Mouse (Mus musculus) heart, postnatal 0 days (tissue): ENCODE measurements around the gene Cdk14. TPM values are rescaled to one million over a fixed set of nuclear protein-coding genes. Genes with fewer than 3 reads are reported as not detected.

Experiments
- ATAC-seq: fragments of 200-750 bp; cut with Nextera tagmentation; 2 replicates; pipeline ENCODE4 v1.8.0; 2017; ENCODE audit warnings: low read depth, moderate number of reproducible peaks, moderate library complexity; ENCODE audit not compliant: insufficient read depth
- DNase-seq: peaks from one replicate; pipeline ENCODE4 v3.0.0-alpha.2; 2016; ENCODE audit warnings: low spot score
- H3K27ac ChIP-seq: fragments of 300-500 bp; sonication (generic); 2 replicates; pipeline ENCODE4 v1.5.1; 2014; ENCODE audit warnings: low read depth, mild to moderate bottlenecking
- H3K27me3 ChIP-seq: fragments of 300-500 bp; sonication (generic); 2 replicates; pipeline ENCODE4 v1.6.1; 2014; ENCODE audit warnings: low read length, mixed read lengths; ENCODE audit not compliant: control insufficient read depth, insufficient read depth
- H3K36me3 ChIP-seq: fragments of 300-500 bp; sonication (generic); replicated peaks from 2 replicates; pipeline ENCODE4 v1.6.1; 2014; ENCODE audit warnings: low read length, mixed read lengths; ENCODE audit not compliant: control insufficient read depth, insufficient read depth
- H3K4me1 ChIP-seq: fragments of 300-500 bp; sonication (generic); 2 replicates; pipeline ENCODE4 v1.6.1; 2014; ENCODE audit warnings: antibody characterized with exemption; ENCODE audit not compliant: control insufficient read depth, insufficient read depth
- H3K4me2 ChIP-seq: fragments of 300-500 bp; sonication (generic); 2 replicates; pipeline ENCODE4 v1.6.1; 2014; ENCODE audit warnings: low read depth, mild to moderate bottlenecking, low read length, moderate library complexity
- H3K4me3 ChIP-seq: fragments of 300-500 bp; sonication (generic); 2 replicates; pipeline ENCODE4 v1.5.1; 2014; ENCODE audit warnings: low read depth, low read length
- H3K9ac ChIP-seq: fragments of 300-500 bp; sonication (generic); replicated peaks from 2 replicates; pipeline ENCODE4 v1.6.1; 2014; ENCODE audit warnings: low read depth, low read length, mixed read lengths
- H3K9me3 ChIP-seq: fragments of 300-500 bp; sonication (generic); replicated peaks from 2 replicates; pipeline ENCODE4 v1.6.1; 2016; ENCODE audit warnings: low read length; ENCODE audit not compliant: control insufficient read depth
- CTCF ChIP-seq: IDR thresholded peaks from 2 replicates; pipeline ENCODE4 v1.5.1; 2016; ENCODE audit warnings: antibody characterized with exemption, control low read depth, low read depth
- EP300 ChIP-seq: IDR thresholded peaks from 2 replicates; pipeline ENCODE4 v1.6.1; 2016; ENCODE audit warnings: antibody characterized with exemption, low read depth
- WGBS: fragments of 180-500 bp; shearing (Covaris S2); extraction: QIAGEN DNeasy Blood & Tissue Kit; methylation state at CpG from one replicate; pipeline ENCODE4 v1.1.7; 2014; 5-methylcytosine and 5-hydroxymethylcytosine counted together
- polyA plus RNA-seq: library from polyadenylated mRNA; unstranded; fragments of >200 nt; fragmentation: Nextera tagmentation; extraction: Ambion mirVana; gene quantifications from 2 replicates; pipeline ENCODE4 v1.2.1, GENCODE M21; 2015
- total RNA-seq: library from RNA; depleted of rRNA; stranded (reverse); fragments of >200 nt; gene quantifications from 2 replicates; pipeline ENCODE4 v1.2.3, GENCODE M21; 2014; ENCODE audit warnings: low replicate concordance

Cdk14 gene
- total and polyA plus RNA-seq, 2 experiments from 2014 or later, result 5.8 to 17.5 TPM

- no peak overlapping the region for H3K4me2 ChIP-seq
- H3K36me3 ChIP-seq, result no peaks in the 10 kb centered on the region
- no peak overlapping the region for H3K9ac ChIP-seq
- H3K27me3 ChIP-seq, result no peaks in the 10 kb centered on the region
- no peak overlapping the region for H3K4me3 ChIP-seq
- H3K9me3 ChIP-seq, result no peaks in the 10 kb centered on the region
- H3K4me1 ChIP-seq, result peaks cover 1% of the 10 kb centered on the region; the same call in 1 of the 2 replicates
- no peak overlapping the region for H3K27ac ChIP-seq
- ATAC-seq (no peak), DNase-seq (no peak)
- TF ChIP-seq CTCF (no peak), EP300 (no peak)
- WGBS, result 74% methylated on average over 5 of the region's 5 CpGs
These were observed 47.2 kb downstream of the Cdk14 start for GRCm38 (mm10) chr5:5372936-5373335.

DNA sequence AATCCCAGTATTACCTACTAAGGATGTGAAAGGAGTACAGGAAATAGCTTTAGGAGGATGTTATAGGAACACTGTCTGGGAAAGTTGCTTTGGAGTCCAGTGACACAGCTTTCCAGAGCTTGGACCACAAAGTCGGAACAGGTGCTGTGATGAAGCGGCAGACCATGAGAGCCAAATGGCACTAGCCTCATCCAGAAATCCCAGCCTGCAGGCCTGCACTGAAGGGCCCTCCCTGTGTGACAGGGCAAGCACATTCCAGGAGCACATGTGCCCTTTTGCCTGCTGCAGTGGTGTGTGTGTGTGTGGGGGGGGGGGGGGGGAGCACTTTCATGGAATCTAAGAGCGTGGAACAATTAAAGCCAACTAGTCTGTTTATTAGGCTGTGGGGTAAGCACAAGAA, 47.8 kb downstream of the Cdk14 start:
- DNase-seq, result no peak
- no peaks in the 10 kb centered on the region for H3K9me3 ChIP-seq
- ATAC-seq, result 0 out of 2 replicates have a peak, but pooled peaks have one; percentile 36
- no peak overlapping the region for H3K4me2 ChIP-seq
- no peaks in the 10 kb centered on the region for H3K27me3 ChIP-seq
- no peaks in the 10 kb centered on the region for H3K36me3 ChIP-seq
- 69% methylated on average over 3 of the region's 3 CpGs for whole genome bisulfite sequencing
- H3K9ac ChIP-seq, result no peak overlapping the region
- no peak overlapping the region for H3K4me3 ChIP-seq
- H3K27ac ChIP-seq, result no peak overlapping the region
- no peak for TF ChIP-seq CTCF
- TF ChIP-seq EP300, result no peak
- H3K4me1 ChIP-seq, result no peaks in the 10 kb centered on the region

GRCm38 (mm10) chr5:5370322-5371082, 49.6 kb downstream of the Cdk14 start:
- Histone ChIP-seq H3K36me3 (no peaks in the 10 kb centered on the region), H3K27ac (no peak overlapping the region), H3K9ac (no peak overlapping the region), H3K4me1 (no peaks in the 10 kb centered on the region), H3K4me3 (no peak overlapping the region), H3K9me3 (no peaks in the 10 kb centered on the region), H3K4me2 (no peak overlapping the region), H3K27me3 (no peaks in the 10 kb centered on the region)
- no peak for ATAC-seq
- 77% methylated on average over 4 of the region's 4 CpGs for WGBS
- no peak for DNase-seq
- no peak for TF ChIP-seq CTCF
- TF ChIP-seq EP300, result no peak

GRCm38 (mm10) chr5:5368389-5369164, 51.5 kb downstream of the Cdk14 start:
- WGBS, result 52% methylated on average over 14 of the region's 14 CpGs
- no peak overlapping the region for H3K4me3 ChIP-seq
- no peaks in the 10 kb centered on the region for H3K4me1 ChIP-seq
- no peak for ATAC-seq
- H3K9ac ChIP-seq, result no peak overlapping the region
- TF ChIP-seq CTCF (no peak), EP300 (no peak)
- DNase-seq, result no peak
- H3K4me2 ChIP-seq, result no peak overlapping the region
- H3K27ac ChIP-seq, result no peak overlapping the region
- no peaks in the 10 kb centered on the region for H3K36me3 ChIP-seq
- H3K27me3 ChIP-seq, result no peaks in the 10 kb centered on the region
- no peaks in the 10 kb centered on the region for H3K9me3 ChIP-seq

DNA sequence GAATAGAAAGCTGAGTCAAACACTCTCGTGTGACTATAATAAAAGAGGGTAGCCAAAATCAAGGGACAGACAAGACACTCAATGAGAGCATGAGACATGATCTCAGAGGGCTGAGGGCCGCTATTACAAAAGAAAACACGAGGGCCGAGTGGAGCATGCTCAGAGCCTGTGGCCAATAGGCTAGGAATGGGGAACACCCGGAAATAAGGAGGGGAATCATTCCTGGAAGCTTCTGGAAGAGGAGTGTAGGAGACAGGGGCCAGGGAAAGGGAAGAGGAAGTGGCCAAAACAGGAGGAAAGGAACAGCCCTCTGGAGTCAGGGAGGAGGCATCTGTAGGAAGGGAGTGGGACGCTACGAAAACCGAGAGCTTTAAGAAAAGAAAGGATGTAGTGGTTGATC, 52.6 kb downstream of the Cdk14 start:
- H3K9ac ChIP-seq, result no peak overlapping the region
- no peaks in the 10 kb centered on the region for H3K9me3 ChIP-seq
- DNase-seq (peak; percentile 33), ATAC-seq (no peak)
- H3K36me3 ChIP-seq, result no peaks in the 10 kb centered on the region
- H3K4me1 ChIP-seq, result no peaks in the 10 kb centered on the region
- H3K27ac ChIP-seq, result 0 out of 2 replicates have a peak overlapping the region, but pooled peaks have one; percentile 2
- no peak overlapping the region for H3K4me3 ChIP-seq
- H3K4me2 ChIP-seq, result no peak overlapping the region
- H3K27me3 ChIP-seq, result no peaks in the 10 kb centered on the region
- 60% methylated on average over 8 of the region's 8 CpGs for WGBS
- TF ChIP-seq EP300 (no peak), CTCF (no peak)
